Mouse (Mus musculus) ZHBTc4 (cell line): ENCODE results near the gene Tank.
A peak's percentile ranks its signal among the peaks of the same experiment; 100 is the strongest.

Source experiments
- DNase-seq: peaks from one replicate; pipeline ENCODE4 v3.0.0-alpha.2; 2011; ENCODE audit warnings: low read depth, low spot score

The Tank gene

DNA sequence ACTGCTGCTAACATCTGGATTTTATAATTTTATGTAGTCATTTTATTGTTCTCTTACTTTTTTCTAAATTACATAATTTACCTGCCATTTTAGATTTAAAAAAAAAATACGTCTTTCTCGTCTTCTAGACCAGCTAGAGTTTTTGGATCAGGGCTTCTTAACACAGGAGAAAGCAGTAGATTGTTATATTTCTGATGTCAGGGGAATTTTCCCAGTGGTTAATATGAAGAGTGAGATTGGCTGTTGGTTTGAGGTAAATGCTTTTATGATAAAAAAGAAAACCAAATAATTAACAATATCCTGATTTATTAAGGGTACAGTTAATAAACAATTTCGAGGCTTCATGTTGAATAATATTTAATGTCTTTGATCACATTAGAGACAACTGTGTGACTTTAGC is 1.7 kb downstream of the Tank start:
- no peak for DNase-seq

DNA sequence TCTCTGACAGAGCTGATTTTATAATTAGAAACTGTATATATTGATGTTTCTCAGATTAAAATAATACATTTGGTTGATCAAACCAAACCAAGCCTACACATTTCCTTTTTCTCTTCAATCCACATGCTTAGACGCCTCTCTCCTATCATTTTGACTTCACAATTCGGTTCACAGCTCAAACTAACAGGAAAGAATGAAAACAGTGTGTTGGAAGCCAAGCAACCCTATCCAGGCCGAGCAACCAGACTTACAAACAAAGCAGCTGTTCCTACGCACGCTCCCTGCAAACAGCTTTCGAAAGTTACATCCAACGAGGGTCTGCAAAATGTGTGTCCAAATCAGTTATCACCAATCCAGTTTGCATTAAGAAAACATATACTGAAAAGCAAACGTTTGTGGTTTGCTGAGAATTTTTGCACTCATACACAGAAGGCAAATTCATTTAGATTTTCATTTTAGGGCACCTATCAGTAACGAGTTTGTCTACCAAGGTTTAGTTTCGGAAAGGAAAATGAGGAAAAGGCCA is 2.2 kb downstream of the Tank start:
- no peak for DNase-seq

- DNase-seq = no peak
These were observed 4.4 kb downstream of the Tank start for GRCm38 (mm10) chr2:61582578-61583315.

DNA sequence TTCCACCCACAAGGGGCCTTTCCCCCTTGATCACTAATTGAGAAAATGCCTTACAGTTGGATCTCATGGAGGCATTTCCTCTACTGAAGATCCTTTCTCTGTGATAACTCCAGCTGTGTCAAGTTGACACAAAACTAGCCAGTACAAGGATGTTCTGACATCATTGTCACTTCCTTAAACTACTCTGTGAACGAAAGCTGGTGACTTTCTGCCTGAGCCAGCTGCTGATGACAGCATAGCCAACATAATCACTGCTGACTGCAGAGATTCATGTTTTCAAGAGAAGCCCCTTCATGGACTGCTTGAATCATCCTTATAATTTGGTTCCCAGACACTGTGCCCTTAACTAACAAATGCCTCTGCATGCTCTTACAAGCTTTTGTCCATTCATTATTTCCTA is 7.1 kb downstream of the Tank start:
- no peak for DNase-seq

DNA sequence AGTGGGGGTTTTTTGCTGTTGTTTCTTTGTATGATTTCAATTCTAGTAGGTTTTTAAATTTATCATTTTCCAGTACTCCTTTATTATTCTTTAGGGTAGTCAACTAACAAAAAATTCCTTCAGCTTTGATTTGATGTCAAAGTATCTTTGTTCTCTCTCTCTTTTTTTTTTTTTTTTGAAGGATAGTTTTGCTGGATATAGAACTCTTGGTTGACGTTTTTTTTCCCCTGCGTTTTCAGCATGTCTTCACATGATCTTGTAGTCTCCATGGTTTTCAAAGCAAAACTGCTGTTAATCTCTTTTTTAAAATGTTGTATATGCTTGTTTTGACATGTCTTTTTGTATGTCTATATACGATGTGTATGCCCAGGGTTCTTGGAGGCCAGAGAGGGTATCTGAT is 7.8 kb downstream of the Tank start:
- DNase-seq = no peak

GRCm38 (mm10) chr2:61590751-61591150 is 12.4 kb downstream of the Tank start:
- no peak for DNase-seq

GRCm38 (mm10) chr2:61592095-61592494 is 13.7 kb downstream of the Tank start:
- DNase-seq = no peak

DNA sequence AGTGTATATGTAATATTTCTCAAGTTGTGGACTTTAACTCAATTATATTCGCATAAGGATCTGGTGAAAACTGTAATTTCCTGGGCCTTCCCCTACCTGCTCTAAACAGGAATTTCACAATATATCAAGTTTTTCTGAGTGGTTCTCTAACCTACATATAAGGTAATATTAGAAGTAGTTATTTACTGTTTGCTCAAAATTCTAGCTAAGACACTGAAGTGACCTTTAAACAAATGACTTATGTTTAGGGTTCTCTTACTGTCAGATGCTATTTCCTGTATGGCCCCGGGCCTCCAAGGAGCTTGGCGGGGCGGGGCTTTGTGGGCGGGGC is 14.3 kb downstream of the Tank start:
- DNase-seq = no peak

- peak; percentile 96 for DNase-seq
These were observed 14.8 kb downstream of the Tank start for GRCm38 (mm10) chr2:61593030-61593811.

DNA sequence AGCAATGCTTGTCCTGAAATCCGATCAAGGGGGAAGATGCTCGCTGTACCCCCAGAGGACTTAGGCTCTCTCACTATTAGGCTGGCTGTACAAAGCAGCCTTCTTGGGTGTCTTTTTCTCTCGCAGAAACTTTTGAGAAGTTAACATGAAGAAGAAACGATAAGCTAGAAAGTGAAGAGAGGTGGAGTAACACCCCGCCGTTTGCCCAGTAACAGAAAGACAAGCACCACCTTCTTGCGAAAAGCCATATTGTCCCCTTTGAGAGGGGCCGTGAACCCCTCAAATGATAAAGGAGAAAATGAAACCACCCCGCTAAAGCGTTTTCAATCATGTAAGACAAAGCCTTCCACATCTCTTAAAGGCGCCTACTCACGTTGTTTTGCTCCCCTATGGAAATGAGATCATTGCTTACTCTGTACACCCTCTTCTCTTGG is 15.5 kb downstream of the Tank start:
- DNase-seq = no peak

DNA sequence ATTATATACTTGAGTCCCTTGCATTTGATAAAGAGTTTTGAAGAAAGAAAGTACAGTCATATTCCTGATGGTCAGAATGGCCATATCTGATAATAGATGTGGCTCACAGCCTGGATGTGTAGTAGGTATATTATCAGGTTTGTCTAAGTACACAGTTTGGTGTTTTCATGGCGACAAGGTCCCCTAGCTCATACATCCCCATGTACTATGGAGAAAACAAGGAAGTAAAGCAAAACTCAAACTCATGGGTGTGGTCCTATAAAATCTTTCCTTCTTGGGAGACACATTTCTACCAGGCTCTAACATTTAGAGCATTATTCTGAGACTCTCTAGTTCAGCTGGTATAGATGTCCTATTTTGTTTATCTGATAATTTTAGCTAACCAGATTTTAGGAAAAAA is 21.3 kb downstream of the Tank start:
- no peak for DNase-seq

DNA sequence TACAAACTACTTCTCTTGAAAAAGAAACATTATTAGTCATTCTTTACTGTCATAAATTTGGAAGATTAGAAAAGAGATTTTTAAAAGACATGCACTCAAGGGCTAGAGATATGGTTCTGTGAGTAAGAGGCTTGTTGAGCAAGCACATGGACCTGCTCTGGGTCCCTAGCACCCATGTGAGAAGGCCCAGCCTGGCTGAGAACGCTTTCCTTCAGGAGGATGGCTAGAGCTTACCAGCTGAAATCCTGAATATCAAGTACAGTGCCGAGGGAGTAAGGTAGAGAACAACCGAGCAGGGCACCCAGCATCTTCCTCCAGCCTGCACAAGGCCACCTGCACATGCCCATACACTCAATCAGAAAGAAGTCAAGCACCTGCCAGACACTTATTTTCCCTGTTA is 25.1 kb downstream of the Tank start:
- no peak for DNase-seq

GRCm38 (mm10) chr2:61606942-61607341 is 28.6 kb downstream of the Tank start:
- DNase-seq = no peak

- DNase-seq = no peak
These were observed 45.6 kb downstream of the Tank start for GRCm38 (mm10) chr2:61623996-61624395.

- peak; percentile 24 for DNase-seq
These were observed 52.6 kb downstream of the Tank start for GRCm38 (mm10) chr2:61630864-61631555.

DNA sequence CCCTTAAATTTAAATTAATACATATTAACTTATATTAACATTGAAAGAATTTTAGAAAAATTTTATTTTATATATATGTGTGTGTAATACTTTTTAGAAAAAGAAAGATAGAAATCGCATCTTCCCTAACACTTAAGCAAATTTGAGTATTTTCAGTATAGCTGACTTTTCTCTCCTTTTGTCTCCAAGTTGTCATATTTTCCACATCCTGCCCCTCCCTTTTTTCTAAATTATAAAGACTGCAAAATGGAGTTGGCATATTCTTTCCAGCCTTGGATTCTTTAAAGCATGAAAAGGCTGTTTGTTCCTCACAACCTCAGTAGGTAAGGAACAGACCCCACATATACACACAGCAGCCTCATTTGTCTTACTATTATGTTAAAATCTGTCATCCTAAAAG is 56.7 kb downstream of the Tank start:
- no peak for DNase-seq

GRCm38 (mm10) chr2:61638182-61638581 is 59.8 kb downstream of the Tank start:
- DNase-seq = no peak

DNA sequence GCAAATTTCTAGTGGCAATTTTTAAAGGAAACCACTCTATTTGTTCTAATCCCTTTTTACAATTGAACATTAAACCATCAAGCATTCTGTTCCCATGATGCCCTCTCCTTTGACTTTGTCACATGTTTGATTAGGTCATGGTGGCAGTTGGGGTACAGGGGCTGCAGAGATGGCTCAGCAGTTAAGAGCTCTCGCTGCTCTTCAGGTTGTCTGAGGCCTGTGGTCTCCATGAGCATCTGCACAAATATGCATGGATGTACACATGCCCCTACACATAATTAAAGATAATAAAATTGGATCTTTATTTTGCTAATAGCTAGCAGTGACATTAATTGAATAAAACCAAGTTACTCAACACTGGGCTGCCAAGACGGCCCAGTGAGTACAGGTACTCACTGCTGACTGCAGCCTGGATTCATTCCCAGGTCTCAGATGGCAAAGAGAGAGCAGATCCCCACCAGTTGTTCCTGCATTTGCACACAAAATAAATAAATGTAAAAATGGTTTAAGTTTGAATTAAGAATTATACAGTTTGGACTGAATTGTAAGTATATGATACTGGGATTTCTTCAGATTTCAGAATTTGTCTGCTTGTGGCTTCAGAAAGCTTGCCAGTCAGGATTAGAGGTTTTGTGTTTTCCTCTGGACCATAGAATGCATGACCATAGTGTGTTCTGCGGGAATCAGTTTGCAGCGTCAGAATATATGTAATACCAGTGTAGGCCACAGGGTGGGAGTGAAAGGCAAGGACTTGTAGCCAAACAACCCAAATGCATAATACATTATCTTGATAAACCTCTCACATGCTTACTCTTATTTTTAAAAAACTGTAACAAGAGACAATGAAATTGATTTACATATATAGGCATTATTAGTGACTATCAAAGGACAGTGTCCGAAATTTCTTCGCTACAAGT is 64.3 kb downstream of the Tank start:
- peak; percentile 54 for DNase-seq

GRCm38 (mm10) chr2:61651206-61651605 is 72.8 kb downstream of the Tank start:
- DNase-seq = no peak

DNA sequence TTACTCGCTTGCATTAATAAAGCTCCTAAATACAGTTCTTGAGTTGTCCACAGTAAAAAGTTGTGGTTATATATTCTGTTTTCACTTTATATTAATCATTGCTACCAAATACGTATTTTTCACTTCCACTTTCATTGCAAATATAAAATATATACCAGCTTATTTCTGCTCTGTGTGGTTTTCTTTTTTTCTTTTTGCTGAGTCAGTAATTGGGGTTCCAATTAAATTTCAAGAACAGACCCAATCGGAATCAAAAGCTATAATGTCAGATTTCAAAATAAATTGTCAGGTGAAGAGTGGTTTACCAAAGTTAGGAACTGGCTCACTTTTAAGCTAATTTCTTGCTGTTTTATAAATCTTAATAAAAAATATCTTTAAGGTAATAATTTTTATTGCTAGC is 73.3 kb downstream of the Tank start:
- DNase-seq = no peak

- DNase-seq = no peak
These were observed 76.6 kb downstream of the Tank start for GRCm38 (mm10) chr2:61655046-61655381.
